Mouse (Mus musculus): ENCODE data around the gene Map4k1. TPM values are rescaled to one million over a fixed set of nuclear protein-coding genes. Genes with fewer than 3 reads are reported as not detected.

Gene Map4k1
- 0.71 and 0.85 TPM in 2 replicates for polyA plus RNA-seq (2021; fragmentation: Nextera tagmentation)
- long read RNA-seq, experiment 1, partial matches to known transcripts = 0 of 4 reads
- long read RNA-seq, experiment 1, other reads (novel, unspliced or antisense) = 1 of 4 reads
- long read RNA-seq, experiment 2, partial matches to known transcripts = 1 of 2 reads
- long read RNA-seq, experiment 2, other reads (novel, unspliced or antisense) = 1 of 2 reads

DNA sequence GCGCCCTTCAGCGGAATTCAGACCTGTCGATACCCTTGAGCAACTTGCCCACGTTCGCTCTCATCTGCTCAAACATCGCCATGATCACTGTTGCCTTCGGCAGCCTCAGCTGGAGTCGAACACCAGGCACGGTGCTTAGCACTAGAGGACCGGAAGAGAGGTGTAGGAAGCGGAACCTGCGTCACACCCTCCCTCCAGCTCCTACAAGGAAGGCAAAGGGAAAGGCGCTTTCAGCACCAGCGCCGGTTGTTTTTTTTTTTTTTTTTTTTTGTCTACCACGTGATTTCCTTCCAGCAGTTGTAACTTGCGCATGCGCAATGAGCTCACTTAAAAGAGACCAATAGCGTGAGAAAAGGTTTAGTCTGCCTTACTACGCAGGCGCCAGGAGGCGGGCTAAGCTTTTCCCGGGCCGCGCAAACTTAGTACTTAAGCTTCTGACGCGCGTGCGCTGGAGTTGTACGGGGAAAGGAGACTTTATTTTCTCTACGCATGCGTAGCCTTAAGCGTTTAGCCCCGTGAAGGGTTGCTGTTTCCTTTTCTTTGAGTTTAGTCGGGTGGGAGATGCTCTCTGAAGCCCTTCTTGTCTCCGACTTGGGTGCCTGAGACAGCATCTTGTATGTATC, at the start of gene Map4k1, which contains the start of gene Eif3k:
TSS of gene Map4k1 (plus strand) at position 400 of the 623 bp plus-strand sequence.
TSS of gene Eif3k (minus strand) at position 214 of the 623 bp plus-strand sequence.

DNA sequence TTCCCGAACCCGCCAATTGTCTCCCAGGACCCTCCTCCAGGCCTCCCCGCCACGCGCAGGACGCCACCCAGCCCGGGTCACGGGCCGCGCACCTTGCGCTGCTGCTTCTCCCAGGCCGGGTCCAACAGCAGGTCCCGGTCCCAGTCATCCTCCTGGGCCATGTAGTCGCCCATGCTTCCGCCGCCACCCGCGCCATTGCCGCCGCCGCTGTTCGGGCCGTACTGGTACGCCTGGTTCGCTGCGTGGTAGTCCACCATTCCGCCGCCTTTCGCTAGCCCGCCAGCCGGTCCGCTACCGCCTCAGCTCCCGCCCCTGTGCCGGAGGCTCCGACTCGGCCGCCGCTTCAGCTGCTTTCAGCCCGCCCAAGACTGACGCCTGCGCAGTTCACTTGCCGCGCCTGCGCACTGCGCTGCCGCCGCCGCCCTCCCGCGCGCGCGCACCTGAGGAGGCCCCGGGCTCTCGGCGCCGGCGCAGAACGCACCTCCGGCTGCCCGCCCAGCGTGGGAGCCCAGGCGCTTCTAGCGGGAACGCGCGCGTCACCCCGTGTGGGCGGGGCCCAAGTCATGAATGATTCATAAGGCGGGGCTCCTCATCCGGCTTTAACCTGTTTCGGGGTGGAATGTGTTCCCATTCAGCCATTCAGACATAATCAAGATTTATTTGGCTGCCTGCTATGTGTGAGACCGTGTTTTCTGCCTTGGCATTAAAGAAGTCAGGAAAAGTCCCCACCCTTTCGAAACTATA, 19.8 kb upstream of the Map4k1 start, which contains the start of gene Actn4:
TSS of gene Actn4 (minus strand) at position 414 of the 744 bp plus-strand sequence.

Other genes with a start within 250 kb of the Map4k1 start
- 233 and 280 TPM in 2 replicates for gene Mrps12, start 240.2 kb upstream of the Map4k1 start, polyA plus RNA-seq (2021; fragmentation: Nextera tagmentation)
- 11.2 and 15.1 TPM in 2 replicates for gene Sars2, start 240.1 kb upstream of the Map4k1 start, polyA plus RNA-seq (2021; fragmentation: Nextera tagmentation)
- 1.3 and 1.8 TPM in 2 replicates for gene Ccer2, start 225.9 kb upstream of the Map4k1 start, polyA plus RNA-seq (2021; fragmentation: Nextera tagmentation)
- 147 and 180 TPM in 2 replicates for gene Sirt2, start 215.3 kb upstream of the Map4k1 start, polyA plus RNA-seq (2021; fragmentation: Nextera tagmentation)
- 68.6 and 74.6 TPM in 2 replicates for gene Nfkbib, start 214.5 kb upstream of the Map4k1 start, polyA plus RNA-seq (2021; fragmentation: Nextera tagmentation)
- gene Rinl, start 193.1 kb upstream of the Map4k1 start, polyA plus RNA-seq (2021; fragmentation: Nextera tagmentation) = 3.7 and 3.9 TPM in 2 replicates
- gene Hnrnpl, start 173.5 kb upstream of the Map4k1 start, polyA plus RNA-seq (2021; fragmentation: Nextera tagmentation) = 95.1 and 110 TPM in 2 replicates
- gene Ech1, start 156.8 kb upstream of the Map4k1 start, polyA plus RNA-seq (2021; fragmentation: Nextera tagmentation) = 125 and 135 TPM in 2 replicates
- 0.47 and 0.90 TPM in 2 replicates for gene Lgals4, start 148.2 kb upstream of the Map4k1 start, polyA plus RNA-seq (2021; fragmentation: Nextera tagmentation)
- gene Lgals7, start 118.2 kb upstream of the Map4k1 start, polyA plus RNA-seq (2021; fragmentation: Nextera tagmentation) = 0.42 TPM in 1 of 2 replicates, not detected in the other
- gene Capn12, start 100.6 kb upstream of the Map4k1 start, polyA plus RNA-seq (2021; fragmentation: Nextera tagmentation) = 0.60 and 0.75 TPM in 2 replicates
- gene Actn4, start 19.7 kb upstream of the Map4k1 start, polyA plus RNA-seq (2021; fragmentation: Nextera tagmentation) = 107 and 111 TPM in 2 replicates
- 507 and 624 TPM in 2 replicates for gene Eif3k, start 186 bp upstream of the Map4k1 start, polyA plus RNA-seq (2021; fragmentation: Nextera tagmentation)
- 1.7 and 2.2 TPM in 2 replicates for gene Ryr1, start 143.1 kb downstream of the Map4k1 start, polyA plus RNA-seq (2021; fragmentation: Nextera tagmentation)
- gene Rasgrp4, start 152.8 kb downstream of the Map4k1 start, polyA plus RNA-seq (2021; fragmentation: Nextera tagmentation) = 0.13 and 0.20 TPM in 2 replicates
- 77.8 and 81.1 TPM in 2 replicates for gene Fam98c, start 174.2 kb downstream of the Map4k1 start, polyA plus RNA-seq (2021; fragmentation: Nextera tagmentation)
- 0.12 and 0.33 TPM in 2 replicates for gene Ggn, start 188.2 kb downstream of the Map4k1 start, polyA plus RNA-seq (2021; fragmentation: Nextera tagmentation)
- 1.7 and 5.1 TPM in 2 replicates for gene Spred3, start 188.4 kb downstream of the Map4k1 start, polyA plus RNA-seq (2021; fragmentation: Nextera tagmentation)
- 246 and 266 TPM in 2 replicates for gene Psmd8, start 198.7 kb downstream of the Map4k1 start, polyA plus RNA-seq (2021; fragmentation: Nextera tagmentation)
- gene Catsperg1, start 232.0 kb downstream of the Map4k1 start, polyA plus RNA-seq (2021; fragmentation: Nextera tagmentation) = not detected in 2 replicates

All from left cerebral cortex, adult 6 months (tissue).